Mouse (Mus musculus) ES-E14 (cell line): Measurements from ENCODE around the gene Tmem62.

Experiments
- HCFC1 ChIP-seq: IDR thresholded peaks from 2 replicates; pipeline ENCODE4 v1.6.1; 2012; ENCODE audit warnings: low read length, inconsistent platforms, borderline replicate concordance; ENCODE audit not compliant: insufficient read depth
- ZC3H11A ChIP-seq: IDR thresholded peaks from 2 replicates; pipeline ENCODE4 v1.6.1; 2012; ENCODE audit warnings: low read depth, mild to moderate bottlenecking, inconsistent platforms, low read length, borderline replicate concordance

- TF ChIP-seq HCFC1 (no peak), ZC3H11A (peak; percentile 34; the same call in 1 of the 2 replicates)
These were observed 26.8 kb downstream of the Tmem62 start for GRCm38 (mm10) chr2:121003586-121003985.
